Mouse (Mus musculus) urinary bladder, postnatal 14 days (tissue): ENCODE measurements around the gene Mylk.

ENCODE experiments used
- DNase-seq: peaks from one replicate; pipeline ENCODE4 v3.0.0; 2021; ENCODE audit warnings: low spot score

The Mylk gene

DNA sequence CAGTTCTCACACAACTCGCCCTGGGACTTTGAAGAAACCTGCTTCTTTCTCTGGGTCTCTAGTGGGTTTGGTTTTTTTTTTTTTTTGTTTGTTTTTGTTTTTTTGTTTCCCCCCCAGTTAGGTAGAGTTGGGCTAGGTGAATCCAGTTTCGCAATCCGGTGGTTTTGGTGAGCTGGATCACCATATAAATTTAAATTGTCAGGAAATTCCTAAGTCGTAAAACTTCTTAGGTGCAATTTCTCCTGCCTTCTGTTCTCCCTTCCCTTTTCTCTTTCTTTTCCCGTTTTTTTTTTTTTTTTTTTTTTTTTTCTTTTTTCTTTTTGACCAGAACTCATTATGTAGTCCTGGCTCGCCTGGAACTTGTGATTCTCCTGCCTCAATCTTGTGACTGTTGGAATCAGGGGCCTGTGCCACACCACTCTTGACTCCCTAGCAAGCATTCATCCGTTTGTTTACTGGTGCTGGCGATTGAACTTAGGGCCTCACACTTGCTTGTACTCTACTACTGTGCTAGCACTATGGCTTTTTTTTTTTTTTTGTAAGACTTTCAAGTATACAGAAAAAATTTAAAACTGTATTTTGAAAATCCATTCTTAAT, 278.2 kb downstream of the Mylk start:
- DNase-seq = no peak

GRCm38 (mm10) chr16:35024300-35024699, 279.3 kb downstream of the Mylk start:
- DNase-seq = no peak

GRCm38 (mm10) chr16:35025347-35025746, 280.3 kb downstream of the Mylk start:
- no peak for DNase-seq

DNA sequence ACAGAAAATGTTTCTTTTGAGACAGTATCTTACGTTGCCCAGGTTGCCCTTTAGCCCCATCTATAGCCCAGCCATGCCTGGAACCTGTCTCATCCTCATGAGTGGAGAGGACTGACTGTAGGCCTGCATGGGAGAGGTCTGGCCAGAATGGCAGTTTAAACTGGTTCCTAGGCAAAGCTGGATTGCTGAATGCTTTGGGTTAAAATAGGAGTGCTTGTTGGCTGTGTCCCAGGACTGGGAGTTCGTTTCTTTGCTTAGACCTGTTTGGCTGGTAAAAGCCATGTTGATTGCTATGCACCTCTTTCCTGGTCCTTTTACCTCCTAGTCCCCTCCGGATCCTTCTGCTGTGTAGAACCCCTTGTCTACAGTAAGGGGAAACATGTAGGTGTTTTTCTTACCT, 288.2 kb downstream of the Mylk start:
- DNase-seq = peak; percentile 38

- peak; percentile 33 for DNase-seq
Measured at GRCm38 (mm10) chr16:35033809-35034577, 289.0 kb downstream of the Mylk start.

DNA sequence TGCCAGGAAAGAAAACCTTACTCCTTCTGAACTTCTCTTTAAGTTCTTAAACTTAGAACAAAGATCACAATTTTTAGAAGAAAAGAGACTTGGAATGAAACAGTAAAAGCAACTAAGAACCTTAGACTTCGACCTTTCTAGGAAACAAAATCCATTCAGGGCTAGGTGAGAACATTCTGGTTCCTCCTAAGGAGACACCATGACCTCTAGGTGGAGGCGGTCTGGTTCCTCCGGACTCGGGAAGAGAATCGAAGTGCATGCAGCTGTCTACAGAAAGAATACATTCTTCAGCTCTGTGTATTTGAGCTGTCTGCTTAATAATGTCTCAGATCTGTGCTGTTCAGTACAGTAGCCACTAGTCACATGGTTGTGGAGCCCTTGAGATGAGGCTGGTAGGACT, 290.0 kb downstream of the Mylk start:
- DNase-seq = no peak

DNA sequence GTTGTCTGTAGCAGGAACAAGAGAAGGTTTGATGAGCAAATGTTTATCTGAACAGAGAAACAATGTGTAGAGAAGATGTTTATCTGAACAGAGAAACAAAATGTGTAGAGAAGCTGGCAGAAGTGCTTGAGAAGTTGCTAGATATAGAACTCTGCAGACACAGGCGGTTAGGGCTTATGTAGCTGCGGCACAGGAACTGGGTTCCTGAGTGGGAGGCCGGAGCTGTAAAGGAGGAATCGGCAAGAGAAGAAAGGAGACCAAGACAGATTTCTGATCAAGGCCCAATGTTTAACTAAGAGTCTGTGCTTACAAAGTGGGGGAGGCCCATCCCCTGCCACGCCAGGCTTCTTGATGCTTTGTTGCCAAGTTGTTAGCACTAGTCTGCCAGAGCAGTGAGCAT, 291.7 kb downstream of the Mylk start:
- no peak for DNase-seq

DNA sequence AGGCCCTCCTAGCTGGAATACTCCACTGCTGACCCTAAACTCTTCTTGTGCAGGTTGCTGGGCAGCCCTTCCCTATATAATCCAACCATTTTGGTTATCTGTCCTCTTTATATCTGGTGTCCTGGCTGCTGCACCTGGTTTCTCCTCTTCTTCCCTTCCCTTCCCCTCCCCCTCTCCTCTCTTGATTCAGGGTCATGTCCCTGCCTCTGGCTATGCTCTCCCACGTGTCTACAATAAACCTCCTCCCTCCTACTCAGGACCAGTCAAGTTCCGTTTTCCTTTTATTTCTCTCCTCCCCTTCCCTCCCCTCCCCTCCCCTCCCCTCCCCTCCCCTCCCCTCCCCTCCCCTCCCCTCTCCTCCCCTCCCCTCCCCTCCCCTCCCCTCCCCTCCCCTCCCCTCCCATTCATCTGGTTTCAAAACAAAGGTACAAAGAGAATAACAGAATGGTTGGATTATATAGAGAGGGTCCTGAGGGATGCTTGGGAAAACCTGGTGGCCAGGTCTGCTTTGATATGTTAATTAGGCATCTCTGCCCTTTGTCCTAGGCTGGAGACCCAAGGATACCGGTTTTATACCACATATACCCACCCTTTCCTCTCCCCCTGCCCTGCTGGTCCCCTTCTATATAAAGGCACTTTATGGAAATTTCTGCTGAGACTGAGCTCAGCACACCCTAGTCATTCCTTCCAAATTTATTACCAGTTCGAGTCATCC, 293.5 kb downstream of the Mylk start:
- no peak for DNase-seq

GRCm38 (mm10) chr16:35040154-35040553, 295.1 kb downstream of the Mylk start:
- DNase-seq = no peak

GRCm38 (mm10) chr16:35041001-35041400, 296.0 kb downstream of the Mylk start:
- no peak for DNase-seq

DNA sequence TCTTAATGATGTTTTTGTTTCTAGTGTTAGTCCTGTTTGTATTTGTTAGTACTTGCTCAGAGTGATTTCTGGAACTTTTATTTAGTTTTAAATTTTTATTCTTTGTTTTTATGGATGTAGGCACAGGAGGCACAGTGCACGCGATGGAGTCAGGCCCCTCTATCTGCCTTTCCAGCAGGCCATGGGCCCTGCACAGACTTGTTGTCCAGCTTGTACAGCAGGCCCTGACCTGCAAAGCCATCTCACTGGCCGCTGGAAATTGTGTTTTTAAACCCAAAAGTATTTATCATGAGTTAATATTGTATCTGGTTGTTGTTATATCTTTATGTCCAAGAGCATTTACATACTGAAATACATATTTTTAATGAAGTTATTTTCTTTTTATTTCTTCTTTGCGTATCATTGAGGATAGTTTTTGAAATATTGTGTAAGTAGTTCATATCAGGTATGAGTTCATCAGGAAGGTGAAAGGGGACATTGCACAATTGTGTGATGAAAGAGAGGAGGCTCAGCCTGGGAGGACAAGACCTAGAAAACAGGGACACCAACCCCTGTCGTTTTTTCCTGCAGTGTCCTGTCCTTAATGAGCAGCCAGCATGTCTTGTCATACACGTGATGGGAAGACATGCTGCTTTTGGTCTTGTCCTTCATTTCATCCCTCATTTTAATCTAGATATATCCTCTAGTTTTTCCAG, 301.2 kb downstream of the Mylk start:
- peak; percentile 52 for DNase-seq

DNA sequence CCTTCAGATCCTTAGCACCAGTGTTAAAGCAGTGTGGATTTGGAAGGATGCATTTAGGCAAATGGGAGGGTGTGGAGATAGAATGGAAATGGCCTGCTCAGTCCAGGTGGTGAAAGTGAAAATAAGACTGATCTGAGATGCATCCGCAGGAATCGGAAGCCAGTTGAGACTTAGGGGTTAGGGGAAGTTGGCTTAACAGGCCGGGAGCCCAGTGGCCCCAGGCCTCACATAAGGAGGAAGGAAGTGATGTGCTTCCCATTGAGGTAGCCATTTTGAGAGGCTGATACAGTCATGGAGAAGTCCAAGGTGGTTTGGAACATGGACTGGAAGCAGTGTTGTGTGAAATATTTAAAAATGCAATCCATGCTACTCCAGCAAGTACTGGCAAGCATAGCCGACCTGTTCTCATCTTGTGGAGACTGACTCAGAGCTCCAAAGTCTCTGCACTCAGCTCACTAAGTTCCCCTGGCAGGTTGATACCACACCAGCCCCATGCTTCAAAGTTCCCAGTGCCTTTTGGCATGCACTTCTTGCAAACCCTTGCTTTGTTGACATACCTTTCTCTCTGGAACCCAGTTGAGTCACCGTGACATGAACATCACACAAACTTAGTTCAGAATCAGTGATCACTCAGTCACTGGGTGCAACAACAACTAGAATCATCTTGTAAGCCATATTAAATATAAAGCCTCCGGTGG, 302.4 kb downstream of the Mylk start:
- DNase-seq = peak; percentile 58

- no peak for DNase-seq
Measured at GRCm38 (mm10) chr16:35051066-35051465, 306.1 kb downstream of the Mylk start.
